ENCODE assay signal across 20 mouse cellular contexts in genomic region chr5:75745311-75745710, GRCm38 (mm10).
"Had no signal": no experiment of that assay in that cellular context is flagged by ENCODE, and none has a peak within 500 bp of the region (broad histone marks: within the 10 kb centered on the region; RNA-seq: fewer than 3 reads in every experiment).

No protein-coding gene starts in this region.

- H3K4me1 ChIP-seq: intestine, embryonic 15.5 days had no signal

- DNase-seq: gastrocnemius, postnatal 14 days; gastrocnemius, postnatal 36 days; heart, adult 11 months; heart, postnatal 10 days; heart, postnatal 4 days; kidney, adult 18-20 months; kidney, adult 8-10 months; kidney, postnatal 10 days; kidney, postnatal 25 days; kidney, postnatal 4 days; liver, embryonic 13.5 days had no signal

- H3K27me3 ChIP-seq: heart, embryonic 12.5 days; hindbrain, embryonic 12.5 days; intestine, embryonic 15.5 days; limb, embryonic 12.5 days; liver, embryonic 13.5 days had no signal

- H3K36me3 ChIP-seq: heart, embryonic 10.5 days; heart, embryonic 12.5 days; hindbrain, embryonic 10.5 days; hindbrain, embryonic 12.5 days; intestine, embryonic 15.5 days; limb, embryonic 10.5 days; limb, embryonic 12.5 days; liver, embryonic 13.5 days had no signal

- H3K4me3 ChIP-seq: heart, embryonic 10.5 days; heart, embryonic 12.5 days; hindbrain, embryonic 10.5 days; hindbrain, embryonic 12.5 days; intestine, embryonic 15.5 days; layer of hippocampus, adult 2 months; left cerebral cortex, adult 2 months; limb, embryonic 10.5 days; limb, embryonic 12.5 days; liver, embryonic 13.5 days had no signal

- H3K27ac ChIP-seq: heart, embryonic 10.5 days; hindbrain, embryonic 12.5 days; intestine, embryonic 15.5 days; layer of hippocampus, adult 2 months; left cerebral cortex, adult 2 months; liver, embryonic 13.5 days had no signal

- H3K9ac ChIP-seq: heart, embryonic 12.5 days; hindbrain, embryonic 12.5 days; intestine, embryonic 15.5 days; limb, embryonic 12.5 days; liver, embryonic 13.5 days had no signal
